Mouse (Mus musculus): ENCODE results near the gene Tpi1. TPM values are rescaled to one million over a fixed set of nuclear protein-coding genes. Genes with fewer than 3 reads are reported as not detected.

Tpi1 gene
- polyA plus RNA-seq (2012; rRNA removed), result 171 and 181 TPM in 2 replicates

- Histone ChIP-seq H3K4me3 (ENCODE audit: control insufficient read depth, insufficient read depth, low read length) (peak within 1 kb of the TSS; percentile 60), H3K4me1 (replicated peaks; ENCODE audit: control insufficient read depth, insufficient read depth, low read length) (peaks cover 24% of the 10 kb centered on the region), H3K27ac (ENCODE audit: control insufficient read depth, insufficient read depth, low read length) (no peak within 1 kb of the TSS), H3K27me3 (ENCODE audit: control insufficient read depth, insufficient read depth, low read length) (no peaks in the 10 kb centered on the region), H3K36me3 (ENCODE audit: control insufficient read depth, insufficient read depth, low read length) (peaks cover 9% of the 10 kb centered on the region; the same call in 1 of the 2 replicates)
- under 1% methylated on average over 22 of the region's 22 CpGs for WGBS
- TF ChIP-seq POLR2A (IDR thresholded peaks at IDR 0.05; ENCODE audit: control insufficient read depth, extremely low read depth, insufficient read depth, low read length, poor library complexity) (0 out of 2 replicates have a peak, but pooled peaks have one; percentile 26), CTCF (IDR thresholded peaks at IDR 0.05; ENCODE audit: borderline replicate concordance, control insufficient read depth, extremely low read depth, insufficient read depth, low read length, poor library complexity) (no peak)
- peak; percentile 80 for DNase-seq
Observed at GRCm38 (mm10) chr6:124813933-124814332, at the start of gene Tpi1. Tpi1 (minus strand) TSS chr6:124814296.

- Histone ChIP-seq H3K4me3 (ENCODE audit: control insufficient read depth, insufficient read depth, low read length) (peak overlapping the region; percentile 69), H3K4me1 (replicated peaks; ENCODE audit: control insufficient read depth, insufficient read depth, low read length) (peaks cover 60% of the 10 kb centered on the region), H3K27me3 (ENCODE audit: control insufficient read depth, insufficient read depth, low read length) (no peaks in the 10 kb centered on the region), H3K27ac (ENCODE audit: control insufficient read depth, insufficient read depth, low read length) (peak overlapping the region; percentile 98), H3K36me3 (ENCODE audit: control insufficient read depth, insufficient read depth, low read length) (peaks cover 29% of the 10 kb centered on the region)
- under 1% methylated on average over 9 of the region's 16 CpGs for WGBS
- TF ChIP-seq CTCF (IDR thresholded peaks at IDR 0.05; ENCODE audit: borderline replicate concordance, control insufficient read depth, extremely low read depth, insufficient read depth, low read length, poor library complexity) (no peak), POLR2A (IDR thresholded peaks at IDR 0.05; ENCODE audit: control insufficient read depth, extremely low read depth, insufficient read depth, low read length, poor library complexity) (peak; percentile 45; the same call in 1 of the 2 replicates)
- DNase-seq, result peak; percentile 82
Observed at GRCm38 (mm10) chr6:124863125-124863657, 49.1 kb upstream of the Tpi1 start.

- DNase-seq, result no peak
- WGBS, result 16% methylated on average over 8 of the region's 8 CpGs
- Histone ChIP-seq H3K27ac (ENCODE audit: control insufficient read depth, insufficient read depth, low read length) (peak overlapping the region; percentile 98), H3K36me3 (ENCODE audit: control insufficient read depth, insufficient read depth, low read length) (peaks cover 23% of the 10 kb centered on the region), H3K4me1 (replicated peaks; ENCODE audit: control insufficient read depth, insufficient read depth, low read length) (peaks cover 61% of the 10 kb centered on the region), H3K27me3 (ENCODE audit: control insufficient read depth, insufficient read depth, low read length) (no peaks in the 10 kb centered on the region), H3K4me3 (ENCODE audit: control insufficient read depth, insufficient read depth, low read length) (peak overlapping the region; percentile 69)
- TF ChIP-seq CTCF (IDR thresholded peaks at IDR 0.05; ENCODE audit: borderline replicate concordance, control insufficient read depth, extremely low read depth, insufficient read depth, low read length, poor library complexity) (no peak), POLR2A (IDR thresholded peaks at IDR 0.05; ENCODE audit: control insufficient read depth, extremely low read depth, insufficient read depth, low read length, poor library complexity) (no peak)
Observed at GRCm38 (mm10) chr6:124862406-124863124, 48.5 kb upstream of the Tpi1 start.

GRCm38 (mm10) chr6:124861802-124862201 lies 47.7 kb upstream of the Tpi1 start:
- peaks cover 15% of the 10 kb centered on the region for H3K36me3 ChIP-seq (ENCODE audit: control insufficient read depth, insufficient read depth, low read length)
- peaks cover 63% of the 10 kb centered on the region for H3K4me1 ChIP-seq (replicated peaks; ENCODE audit: control insufficient read depth, insufficient read depth, low read length)
- no peak overlapping the region; the same call in 1 of the 2 replicates for H3K4me3 ChIP-seq (ENCODE audit: control insufficient read depth, insufficient read depth, low read length)
- no peaks in the 10 kb centered on the region for H3K27me3 ChIP-seq (ENCODE audit: control insufficient read depth, insufficient read depth, low read length)
- peak overlapping the region; percentile 98 for H3K27ac ChIP-seq (ENCODE audit: control insufficient read depth, insufficient read depth, low read length)
- TF ChIP-seq POLR2A (IDR thresholded peaks at IDR 0.05; ENCODE audit: control insufficient read depth, extremely low read depth, insufficient read depth, low read length, poor library complexity) (no peak), CTCF (IDR thresholded peaks at IDR 0.05; ENCODE audit: borderline replicate concordance, control insufficient read depth, extremely low read depth, insufficient read depth, low read length, poor library complexity) (no peak)
- WGBS, result 86% methylated on average over 3 of the region's 3 CpGs
- DNase-seq, result no peak

- Histone ChIP-seq H3K36me3 (ENCODE audit: control insufficient read depth, insufficient read depth, low read length) (peaks cover 10% of the 10 kb centered on the region), H3K4me3 (ENCODE audit: control insufficient read depth, insufficient read depth, low read length) (no peak overlapping the region), H3K4me1 (replicated peaks; ENCODE audit: control insufficient read depth, insufficient read depth, low read length) (peaks cover 69% of the 10 kb centered on the region), H3K27me3 (ENCODE audit: control insufficient read depth, insufficient read depth, low read length) (no peaks in the 10 kb centered on the region), H3K27ac (ENCODE audit: control insufficient read depth, insufficient read depth, low read length) (no peak overlapping the region)
- 96% methylated on average over 19 of the region's 19 CpGs for WGBS
- no peak for DNase-seq
- no peak for TF ChIP-seq CTCF (IDR thresholded peaks at IDR 0.05; ENCODE audit: borderline replicate concordance, control insufficient read depth, extremely low read depth, insufficient read depth, low read length, poor library complexity)
- no peak for TF ChIP-seq POLR2A (IDR thresholded peaks at IDR 0.05; ENCODE audit: control insufficient read depth, extremely low read depth, insufficient read depth, low read length, poor library complexity)
Observed at GRCm38 (mm10) chr6:124861266-124861665, 47.2 kb upstream of the Tpi1 start.

GRCm38 (mm10) chr6:124860511-124860910 lies 46.4 kb upstream of the Tpi1 start:
- TF ChIP-seq POLR2A (IDR thresholded peaks at IDR 0.05; ENCODE audit: control insufficient read depth, extremely low read depth, insufficient read depth, low read length, poor library complexity), result no peak
- no peak for TF ChIP-seq CTCF (IDR thresholded peaks at IDR 0.05; ENCODE audit: borderline replicate concordance, control insufficient read depth, extremely low read depth, insufficient read depth, low read length, poor library complexity)
- H3K4me3 ChIP-seq (ENCODE audit: control insufficient read depth, insufficient read depth, low read length), result no peak overlapping the region
- no peaks in the 10 kb centered on the region for H3K27me3 ChIP-seq (ENCODE audit: control insufficient read depth, insufficient read depth, low read length)
- H3K4me1 ChIP-seq (replicated peaks; ENCODE audit: control insufficient read depth, insufficient read depth, low read length), result peaks cover 62% of the 10 kb centered on the region
- H3K36me3 ChIP-seq (ENCODE audit: control insufficient read depth, insufficient read depth, low read length), result peaks cover 3% of the 10 kb centered on the region
- DNase-seq, result no peak
- no peak overlapping the region for H3K27ac ChIP-seq (ENCODE audit: control insufficient read depth, insufficient read depth, low read length)
- 97% methylated on average over 9 of the region's 9 CpGs for WGBS

Data from thymus, adult 2 months (tissue).